Mouse (Mus musculus): ENCODE data around the gene Higd1a. TPM values are rescaled to one million over a fixed set of nuclear protein-coding genes. Genes with fewer than 3 reads are reported as not detected.

Higd1a gene
- polyA plus RNA-seq, 1 experiment from 2014 or later, result 148 TPM

- Histone ChIP-seq H3K9ac (ENCODE audit: low read depth, low read length) (no peak overlapping the region), H3K9me3 (replicated peaks; ENCODE audit: low read length) (no peaks in the 10 kb centered on the region), H3K27ac (no peak overlapping the region), H3K27me3 (ENCODE audit: insufficient read depth, low read length) (no peaks in the 10 kb centered on the region), H3K4me2 (ENCODE audit: low read length) (no peak overlapping the region), H3K4me1 (replicated peaks; ENCODE audit: insufficient read depth, low read length) (no peaks in the 10 kb centered on the region), H3K4me3 (replicated peaks; ENCODE audit: low read depth, low read length) (no peak overlapping the region), H3K36me3 (ENCODE audit: insufficient read depth, low read length) (no peaks in the 10 kb centered on the region)
- no peak for DNase-seq (ENCODE audit: low spot score)
- 82% methylated on average over 1 of the region's 1 CpGs for WGBS
- TF ChIP-seq CTCF (IDR thresholded peaks at IDR 0.05; ENCODE audit: low read depth), result no peak
- no peak for ATAC-seq (replicated peaks; ENCODE audit: low FRiP score, low read depth)
These were observed 35.1 kb downstream of the Higd1a start for GRCm38 (mm10) chr9:121823051-121823450.

- no peak for DNase-seq (ENCODE audit: low spot score)
- Histone ChIP-seq H3K4me1 (replicated peaks; ENCODE audit: insufficient read depth, low read length) (no peaks in the 10 kb centered on the region), H3K9ac (ENCODE audit: low read depth, low read length) (no peak overlapping the region), H3K27me3 (ENCODE audit: insufficient read depth, low read length) (no peaks in the 10 kb centered on the region), H3K9me3 (replicated peaks; ENCODE audit: low read length) (no peaks in the 10 kb centered on the region), H3K27ac (no peak overlapping the region), H3K4me2 (ENCODE audit: low read length) (no peak overlapping the region), H3K36me3 (ENCODE audit: insufficient read depth, low read length) (no peaks in the 10 kb centered on the region), H3K4me3 (replicated peaks; ENCODE audit: low read depth, low read length) (no peak overlapping the region)
- TF ChIP-seq CTCF (IDR thresholded peaks at IDR 0.05; ENCODE audit: low read depth), result no peak
- 59% methylated on average over 6 of the region's 6 CpGs for WGBS
- ATAC-seq (replicated peaks; ENCODE audit: low FRiP score, low read depth), result no peak
These were observed 35.6 kb downstream of the Higd1a start for GRCm38 (mm10) chr9:121822585-121822991.

- no peaks in the 10 kb centered on the region for H3K9me3 ChIP-seq (replicated peaks; ENCODE audit: low read length)
- no peak overlapping the region for H3K4me2 ChIP-seq (ENCODE audit: low read length)
- TF ChIP-seq CTCF (IDR thresholded peaks at IDR 0.05; ENCODE audit: low read depth), result no peak
- no peaks in the 10 kb centered on the region for H3K36me3 ChIP-seq (ENCODE audit: insufficient read depth, low read length)
- no peak overlapping the region for H3K4me3 ChIP-seq (replicated peaks; ENCODE audit: low read depth, low read length)
- H3K9ac ChIP-seq (ENCODE audit: low read depth, low read length), result no peak overlapping the region
- WGBS, result 72% methylated on average over 5 of the region's 5 CpGs
- no peaks in the 10 kb centered on the region for H3K4me1 ChIP-seq (replicated peaks; ENCODE audit: insufficient read depth, low read length)
- no peaks in the 10 kb centered on the region for H3K27me3 ChIP-seq (ENCODE audit: insufficient read depth, low read length)
- H3K27ac ChIP-seq, result no peak overlapping the region
- ATAC-seq (replicated peaks; ENCODE audit: low FRiP score, low read depth) (no peak), DNase-seq (ENCODE audit: low spot score) (no peak)
These were observed 37.4 kb downstream of the Higd1a start for GRCm38 (mm10) chr9:121820765-121821164.

GRCm38 (mm10) chr9:121819771-121820471 is 38.2 kb downstream of the Higd1a start:
- TF ChIP-seq CTCF (IDR thresholded peaks at IDR 0.05; ENCODE audit: low read depth), result no peak
- Histone ChIP-seq H3K4me1 (replicated peaks; ENCODE audit: insufficient read depth, low read length) (no peaks in the 10 kb centered on the region), H3K4me3 (replicated peaks; ENCODE audit: low read depth, low read length) (no peak overlapping the region), H3K36me3 (ENCODE audit: insufficient read depth, low read length) (no peaks in the 10 kb centered on the region), H3K27me3 (ENCODE audit: insufficient read depth, low read length) (no peaks in the 10 kb centered on the region), H3K9ac (ENCODE audit: low read depth, low read length) (no peak overlapping the region), H3K27ac (no peak overlapping the region), H3K9me3 (replicated peaks; ENCODE audit: low read length) (no peaks in the 10 kb centered on the region), H3K4me2 (ENCODE audit: low read length) (no peak overlapping the region)
- DNase-seq (ENCODE audit: low spot score) (no peak), ATAC-seq (replicated peaks; ENCODE audit: low FRiP score, low read depth) (no peak)
- 56% methylated on average over 7 of the region's 7 CpGs for WGBS

- DNase-seq (ENCODE audit: low spot score) (no peak), ATAC-seq (replicated peaks; ENCODE audit: low FRiP score, low read depth) (no peak)
- Histone ChIP-seq H3K9me3 (replicated peaks; ENCODE audit: low read length) (no peaks in the 10 kb centered on the region), H3K27ac (no peak overlapping the region), H3K4me1 (replicated peaks; ENCODE audit: insufficient read depth, low read length) (no peaks in the 10 kb centered on the region), H3K4me3 (replicated peaks; ENCODE audit: low read depth, low read length) (no peak overlapping the region), H3K9ac (ENCODE audit: low read depth, low read length) (no peak overlapping the region), H3K36me3 (ENCODE audit: insufficient read depth, low read length) (no peaks in the 10 kb centered on the region), H3K4me2 (ENCODE audit: low read length) (no peak overlapping the region), H3K27me3 (ENCODE audit: insufficient read depth, low read length) (no peaks in the 10 kb centered on the region)
- WGBS, result 77% methylated on average over 9 of the region's 9 CpGs
- TF ChIP-seq CTCF (IDR thresholded peaks at IDR 0.05; ENCODE audit: low read depth), result no peak
These were observed 38.9 kb downstream of the Higd1a start for GRCm38 (mm10) chr9:121819073-121819770.

GRCm38 (mm10) chr9:121815183-121815582 is 43.0 kb downstream of the Higd1a start:
- no peak for ATAC-seq (replicated peaks; ENCODE audit: low FRiP score, low read depth)
- H3K27me3 ChIP-seq (ENCODE audit: insufficient read depth, low read length), result no peaks in the 10 kb centered on the region
- H3K4me1 ChIP-seq (replicated peaks; ENCODE audit: insufficient read depth, low read length), result no peaks in the 10 kb centered on the region
- no peak for TF ChIP-seq CTCF (IDR thresholded peaks at IDR 0.05; ENCODE audit: low read depth)
- H3K4me2 ChIP-seq (ENCODE audit: low read length), result no peak overlapping the region
- 54% methylated on average over 6 of the region's 6 CpGs for WGBS
- H3K36me3 ChIP-seq (ENCODE audit: insufficient read depth, low read length), result no peaks in the 10 kb centered on the region
- H3K9ac ChIP-seq (ENCODE audit: low read depth, low read length), result no peak overlapping the region
- no peak overlapping the region for H3K27ac ChIP-seq
- no peak overlapping the region for H3K4me3 ChIP-seq (replicated peaks; ENCODE audit: low read depth, low read length)
- H3K9me3 ChIP-seq (replicated peaks; ENCODE audit: low read length), result no peaks in the 10 kb centered on the region
- no peak for DNase-seq (ENCODE audit: low spot score)
